Mouse (Mus musculus) layer of hippocampus, adult 9-11 months (tissue): ENCODE measurements around the gene Itgb2.
A peak's percentile ranks its signal among the peaks of the same experiment; 100 is the strongest.

Source experiments
- DNase-seq: peaks from one replicate; pipeline ENCODE4 v3.0.0; 2022

The Itgb2 gene

GRCm38 (mm10) chr10:77530140-77530539 lies at the start of gene Itgb2:
Gene Itgb2 (plus strand): TSS chr10:77530252.
- peak; percentile 58 for DNase-seq

GRCm38 (mm10) chr10:77481814-77482213 lies 48.2 kb upstream of the Itgb2 start:
- DNase-seq = no peak

GRCm38 (mm10) chr10:77484205-77484935 lies 45.7 kb upstream of the Itgb2 start:
- no peak for DNase-seq

GRCm38 (mm10) chr10:77485786-77486185 lies 44.3 kb upstream of the Itgb2 start:
- no peak for DNase-seq

- no peak for DNase-seq
These were observed 41.9 kb upstream of the Itgb2 start for GRCm38 (mm10) chr10:77488168-77488567.

- no peak for DNase-seq
These were observed 38.5 kb upstream of the Itgb2 start for GRCm38 (mm10) chr10:77491585-77491984.

- no peak for DNase-seq
These were observed 37.2 kb upstream of the Itgb2 start for GRCm38 (mm10) chr10:77492885-77493284.

GRCm38 (mm10) chr10:77497185-77497584 lies 32.9 kb upstream of the Itgb2 start:
- DNase-seq = no peak

- DNase-seq = no peak
These were observed 31.8 kb upstream of the Itgb2 start for GRCm38 (mm10) chr10:77498254-77498653.

- DNase-seq = no peak
These were observed 29.4 kb upstream of the Itgb2 start for GRCm38 (mm10) chr10:77500636-77501035.

- no peak for DNase-seq
These were observed 26.8 kb upstream of the Itgb2 start for GRCm38 (mm10) chr10:77502967-77503922.

- no peak for DNase-seq
These were observed 25.9 kb upstream of the Itgb2 start for GRCm38 (mm10) chr10:77504143-77504542.

- no peak for DNase-seq
These were observed 23.5 kb upstream of the Itgb2 start for GRCm38 (mm10) chr10:77506526-77506925.

- peak; percentile 47 for DNase-seq
These were observed 23.0 kb upstream of the Itgb2 start for GRCm38 (mm10) chr10:77506961-77507577.

GRCm38 (mm10) chr10:77507779-77508178 lies 22.3 kb upstream of the Itgb2 start:
- DNase-seq = no peak

- DNase-seq = no peak
These were observed 21.3 kb upstream of the Itgb2 start for GRCm38 (mm10) chr10:77508744-77509143.

GRCm38 (mm10) chr10:77509403-77510187 lies 20.5 kb upstream of the Itgb2 start:
- DNase-seq = peak; percentile 69

GRCm38 (mm10) chr10:77510225-77510982 lies 19.6 kb upstream of the Itgb2 start:
- DNase-seq = no peak

GRCm38 (mm10) chr10:77515385-77516348 lies 14.4 kb upstream of the Itgb2 start, which contains the start of gene Fam207a:
Gene Fam207a (minus strand): TSS chr10:77515785.
- DNase-seq = peak; percentile 95

- no peak for DNase-seq
These were observed 13.6 kb upstream of the Itgb2 start for GRCm38 (mm10) chr10:77516379-77516951.
